Mouse (Mus musculus) ES-CJ7 (cell line): ENCODE measurements around the gene Terb1.

Experiments
- DNase-seq: peaks from one replicate; pipeline ENCODE4 v3.0.0; 2011; ENCODE audit warnings: low read depth, low spot score

Gene Terb1

GRCm38 (mm10) chr8:104411972-104412371, 97.7 kb downstream of the Terb1 start:
- no peak for DNase-seq

DNA sequence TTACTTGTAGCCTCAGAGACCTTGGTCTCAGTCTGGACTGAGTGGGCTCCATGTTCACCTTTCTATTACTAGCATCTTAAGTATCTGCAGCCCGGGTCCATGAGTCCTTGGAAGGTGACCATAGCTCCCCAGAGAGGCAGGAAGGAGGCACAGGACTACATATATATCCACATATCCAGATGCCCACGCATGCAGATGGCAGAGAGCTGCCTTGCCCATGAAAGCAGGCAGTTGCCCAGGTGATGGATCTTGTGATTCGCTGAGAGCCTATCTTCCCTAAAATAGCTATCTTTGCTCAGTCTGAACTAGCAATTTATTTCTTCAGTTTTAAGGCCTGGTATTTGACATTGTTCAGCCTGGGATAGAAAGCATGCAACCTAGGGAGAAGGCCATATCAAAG, 98.2 kb downstream of the Terb1 start:
- no peak for DNase-seq

GRCm38 (mm10) chr8:104410628-104411273, 99.0 kb downstream of the Terb1 start:
- peak; percentile 83 for DNase-seq

DNA sequence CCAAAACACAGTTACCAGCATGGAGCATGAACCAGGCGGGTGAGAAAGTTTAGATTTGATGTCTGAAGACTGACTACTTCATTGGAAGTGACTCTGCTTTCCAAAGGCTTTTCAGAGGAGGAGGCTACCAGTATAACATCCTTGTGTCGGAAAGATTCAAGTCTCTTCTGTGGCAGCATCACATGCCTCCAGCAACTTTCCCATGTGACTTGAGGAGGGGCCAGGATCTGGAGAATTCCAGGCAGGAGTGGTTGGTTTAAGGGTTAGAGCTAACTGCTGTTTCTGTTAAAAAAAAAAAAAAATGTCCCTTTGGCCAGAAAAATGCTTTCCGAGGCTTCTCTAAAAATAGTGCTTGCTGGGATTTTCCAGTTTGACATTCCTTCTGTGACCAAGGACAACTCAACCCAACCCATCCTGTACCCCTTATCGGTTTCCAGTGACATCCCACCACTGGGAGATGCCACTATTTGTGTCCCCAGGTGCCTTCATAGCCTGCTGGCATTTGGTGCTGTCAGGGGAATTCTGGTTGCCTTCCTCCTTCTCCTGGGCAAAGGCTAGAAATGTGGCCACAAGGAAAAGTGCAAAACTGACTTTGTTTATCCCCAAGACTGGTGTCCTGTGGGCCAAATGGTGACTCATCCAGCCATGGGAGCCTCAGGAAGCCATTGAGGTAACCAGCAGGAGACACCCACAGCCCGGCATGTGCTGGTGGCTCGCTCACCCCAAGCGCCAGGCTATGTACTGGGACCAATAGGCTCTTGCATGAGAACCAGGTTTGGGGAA, 101.2 kb downstream of the Terb1 start:
- DNase-seq, result no peak

- DNase-seq, result peak; percentile 39
Observed at GRCm38 (mm10) chr8:104406340-104407128, 103.2 kb downstream of the Terb1 start.

GRCm38 (mm10) chr8:104405430-104406187, 104.1 kb downstream of the Terb1 start:
- no peak for DNase-seq

DNA sequence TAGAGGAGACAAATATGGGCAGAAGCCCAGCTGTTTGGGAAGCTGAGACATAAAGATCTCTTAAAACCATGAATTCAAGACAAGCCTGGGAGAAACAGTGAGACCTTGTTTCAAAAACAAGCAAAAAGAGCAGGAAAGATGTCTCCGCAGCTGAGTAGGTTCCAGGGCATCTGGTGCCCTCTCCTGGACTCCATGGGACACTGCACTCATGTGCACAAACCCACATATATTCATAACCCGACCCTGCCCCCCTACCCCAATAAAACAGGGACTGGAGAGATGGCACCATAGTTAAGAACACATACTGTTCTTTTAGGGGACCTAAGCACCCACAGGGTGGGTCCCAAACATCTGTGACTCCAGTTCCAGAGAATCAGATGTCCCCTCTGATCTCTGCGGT, 106.1 kb downstream of the Terb1 start:
- peak; percentile 53 for DNase-seq
